Mouse (Mus musculus) kidney, postnatal 10 days (tissue): Measurements from ENCODE around the gene Zfp14.

ENCODE experiments used
- DNase-seq: peaks from one replicate; pipeline ENCODE4 v3.0.0; 2021; ENCODE audit warnings: mixed read lengths

Zfp14 gene

GRCm38 (mm10) chr7:30050882-30051548 is at the start of gene Zfp14:
Gene Zfp14, minus strand, starts transcription at chr7:30051380.
- peak; percentile 93 for DNase-seq

GRCm38 (mm10) chr7:30099297-30099696 is 48.1 kb upstream of the Zfp14 start:
- DNase-seq, result peak; percentile 22

- no peak for DNase-seq
Measured at GRCm38 (mm10) chr7:30095551-30096125, 44.5 kb upstream of the Zfp14 start.

- DNase-seq, result peak; percentile 94
Measured at GRCm38 (mm10) chr7:30094646-30095429, 43.7 kb upstream of the Zfp14 start, which contains the start of gene Zfp260. Gene Zfp260, plus strand, starts transcription at chr7:30094777.

- no peak for DNase-seq
Measured at GRCm38 (mm10) chr7:30093918-30094415, 42.8 kb upstream of the Zfp14 start.

GRCm38 (mm10) chr7:30092666-30093065 is 41.5 kb upstream of the Zfp14 start:
- no peak for DNase-seq

- DNase-seq, result no peak
Measured at GRCm38 (mm10) chr7:30090970-30091585, 39.9 kb upstream of the Zfp14 start.

GRCm38 (mm10) chr7:30090092-30090969 is 39.2 kb upstream of the Zfp14 start, which contains the start of the genes Gm26920 and Zfp566:
Gene Gm26920, minus strand, starts transcription at chr7:30090410.
Gene Zfp566, minus strand, starts transcription at chr7:30090527.
- DNase-seq, result peak; percentile 97

GRCm38 (mm10) chr7:30089405-30089804 is 38.2 kb upstream of the Zfp14 start:
- no peak for DNase-seq

GRCm38 (mm10) chr7:30086524-30086923 is 35.3 kb upstream of the Zfp14 start:
- DNase-seq, result no peak

- DNase-seq, result peak; percentile 88
Measured at GRCm38 (mm10) chr7:30072146-30073028, 21.2 kb upstream of the Zfp14 start, which contains the start of gene Zfp82. Gene Zfp82, minus strand, starts transcription at chr7:30072900.

GRCm38 (mm10) chr7:30064622-30065021 is 13.4 kb upstream of the Zfp14 start:
- no peak for DNase-seq

GRCm38 (mm10) chr7:30062478-30062877 is 11.3 kb upstream of the Zfp14 start:
- DNase-seq, result peak; percentile 26

- DNase-seq, result no peak
Measured at GRCm38 (mm10) chr7:30060341-30060740, 9.2 kb upstream of the Zfp14 start.

GRCm38 (mm10) chr7:30053591-30053990 is 2.4 kb upstream of the Zfp14 start:
- DNase-seq, result no peak

GRCm38 (mm10) chr7:30048126-30048525 is 3.1 kb downstream of the Zfp14 start:
- DNase-seq, result no peak

- no peak for DNase-seq
Measured at GRCm38 (mm10) chr7:30044354-30044753, 6.8 kb downstream of the Zfp14 start.

- no peak for DNase-seq
Measured at GRCm38 (mm10) chr7:30034331-30034730, 16.8 kb downstream of the Zfp14 start.

- no peak for DNase-seq
Measured at GRCm38 (mm10) chr7:30031379-30031778, 19.8 kb downstream of the Zfp14 start.

- DNase-seq, result no peak
Measured at GRCm38 (mm10) chr7:30030677-30031076, 20.5 kb downstream of the Zfp14 start.

GRCm38 (mm10) chr7:30028572-30028971 is 22.6 kb downstream of the Zfp14 start:
- no peak for DNase-seq
